Mouse (Mus musculus) small intestine, adult 2 months (tissue): ENCODE measurements around the gene Etnk1.
"Not testable (repeated sequence)": the region's sequence is repeated elsewhere in the genome, so short reads cannot be mapped to it uniquely, and the experiment has no call there.

Source experiments
- CTCF ChIP-seq: fragments of 200-500 bp; IDR thresholded peaks from 2 replicates; pipeline ENCODE4 v1.5.1; 2012; ENCODE audit warnings: low read depth, mild to moderate bottlenecking, control low read depth, inconsistent platforms, low read length, moderate library complexity, mixed read lengths; ENCODE audit not compliant: insufficient replicate concordance, insufficient read length; ENCODE audit errors: extremely low read depth
- POLR2A ChIP-seq: fragments of 200-500 bp; IDR thresholded peaks from 2 replicates; pipeline ENCODE4 v1.6.1; 2012; ENCODE audit warnings: low read depth, mild to moderate bottlenecking, control low read depth, inconsistent platforms, low read length, moderate library complexity

DNA sequence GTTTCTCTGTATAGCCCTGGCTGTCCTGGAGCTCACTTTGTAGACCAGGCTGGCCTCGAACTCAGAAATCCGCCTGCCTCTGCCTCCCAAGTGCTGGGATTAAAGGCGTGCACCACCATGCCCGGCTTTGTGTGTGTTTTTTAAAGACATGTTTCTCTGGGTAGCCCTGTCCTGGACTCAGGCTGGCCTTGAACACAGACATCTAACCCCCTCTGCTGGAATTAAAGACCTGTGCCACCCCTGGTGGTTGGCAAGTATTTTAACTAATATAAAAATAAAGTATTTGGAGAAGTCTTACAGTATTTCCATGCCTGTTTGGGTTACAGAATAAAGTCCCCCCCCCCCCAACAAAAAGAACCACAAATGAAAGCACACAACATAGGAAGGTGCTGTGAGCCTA lies 5.7 kb downstream of the Etnk1 start:
- TF ChIP-seq CTCF, POLR2A: not testable (repeated sequence)
